Mouse (Mus musculus) midbrain, postnatal 0 days (tissue): Measurements from ENCODE around the gene Vps9d1. TPM values are rescaled to one million over a fixed set of nuclear protein-coding genes. Genes with fewer than 3 reads are reported as not detected.
"Not testable (repeated sequence)": the region's sequence is repeated elsewhere in the genome, so short reads cannot be mapped to it uniquely, and the experiment has no call there.

ENCODE experiments used
- ATAC-seq: fragments of 200-750 bp; cut with Nextera tagmentation; 2 replicates; pipeline ENCODE4 v1.8.0; 2017; ENCODE audit warnings: moderate number of reproducible peaks, mild to moderate bottlenecking, moderate TSS enrichment, moderate library complexity; ENCODE audit not compliant: low FRiP score
- DNase-seq: peaks from one replicate; pipeline ENCODE4 v3.0.0-alpha.2; 2015; ENCODE audit warnings: low spot score
- H3K27ac ChIP-seq: fragments of 300-500 bp; sonication (generic); 2 replicates; pipeline ENCODE4 v1.5.1; 2014; ENCODE audit warnings: low read depth, mild to moderate bottlenecking, low read length, mixed read lengths
- H3K27me3 ChIP-seq: fragments of 300-500 bp; sonication (generic); 2 replicates; pipeline ENCODE4 v1.6.1; 2014; ENCODE audit warnings: low read length, control low read depth, mixed read lengths; ENCODE audit not compliant: insufficient read depth
- H3K36me3 ChIP-seq: fragments of 300-500 bp; sonication (generic); 2 replicates; pipeline ENCODE4 v1.6.1; 2014; ENCODE audit warnings: low read length, control low read depth, mixed read lengths; ENCODE audit not compliant: insufficient read depth
- H3K4me1 ChIP-seq: fragments of 300-500 bp; sonication (generic); 2 replicates; pipeline ENCODE4 v1.6.1; 2014; ENCODE audit warnings: mild to moderate bottlenecking, control low read depth, antibody characterized with exemption, low read length, mixed read lengths; ENCODE audit not compliant: insufficient read depth
- H3K4me2 ChIP-seq: fragments of 300-500 bp; sonication (generic); 2 replicates; pipeline ENCODE4 v1.6.1; 2014; ENCODE audit warnings: low read depth, mild to moderate bottlenecking, low read length, mixed read lengths; ENCODE audit not compliant: poor library complexity, severe bottlenecking
- H3K4me3 ChIP-seq: fragments of 300-500 bp; sonication (generic); 2 replicates; pipeline ENCODE4 v1.5.1; 2014; ENCODE audit warnings: low read depth, mild to moderate bottlenecking, low read length, moderate library complexity
- H3K9ac ChIP-seq: fragments of 300-500 bp; sonication (generic); replicated peaks from 2 replicates; pipeline ENCODE4 v1.6.1; 2014; ENCODE audit warnings: mild to moderate bottlenecking, low read length, moderate library complexity, mixed read lengths; ENCODE audit not compliant: poor library complexity, severe bottlenecking
- H3K9me3 ChIP-seq: fragments of 300-500 bp; sonication (generic); 2 replicates; pipeline ENCODE4 v1.6.1; 2016; ENCODE audit warnings: low read length, control low read depth
- CTCF ChIP-seq: IDR thresholded peaks from 2 replicates; pipeline ENCODE4 v1.5.1; 2016; ENCODE audit warnings: antibody characterized with exemption, mild to moderate bottlenecking
- WGBS: fragments of 180-500 bp; shearing (Covaris S2); extraction: QIAGEN DNeasy Blood & Tissue Kit; methylation state at CpG from one replicate; pipeline ENCODE4 v1.1.7; 2014; 5-methylcytosine and 5-hydroxymethylcytosine counted together
- polyA plus RNA-seq: library from polyadenylated mRNA; unstranded; fragments of >200 nt; fragmentation: Nextera tagmentation; extraction: Ambion mirVana; gene quantifications from 2 replicates; pipeline ENCODE4 v1.2.1, GENCODE M21; 2015
- total RNA-seq: library from RNA; depleted of rRNA; stranded (reverse); fragments of >200 nt; gene quantifications from 2 replicates; pipeline ENCODE4 v1.2.3, GENCODE M21; 2014

The Vps9d1 gene
- total and polyA plus RNA-seq, 2 experiments from 2014 or later = 66.1 to 88.9 TPM

- ATAC-seq (no peak), DNase-seq (no peak)
- Histone ChIP-seq H3K4me1 (no peaks in the 10 kb centered on the region), H3K9ac (no peak overlapping the region), H3K36me3 (peaks cover 65% of the 10 kb centered on the region), H3K4me2 (no peak overlapping the region), H3K27me3 (no peaks in the 10 kb centered on the region), H3K9me3 (no peaks in the 10 kb centered on the region), H3K4me3 (no peak overlapping the region), H3K27ac (no peak overlapping the region)
- no peak for TF ChIP-seq CTCF
- 80% methylated on average over 14 of the region's 14 CpGs for WGBS
These were observed 13.9 kb upstream of the Vps9d1 start for GRCm38 (mm10) chr8:123267926-123268656.

DNA sequence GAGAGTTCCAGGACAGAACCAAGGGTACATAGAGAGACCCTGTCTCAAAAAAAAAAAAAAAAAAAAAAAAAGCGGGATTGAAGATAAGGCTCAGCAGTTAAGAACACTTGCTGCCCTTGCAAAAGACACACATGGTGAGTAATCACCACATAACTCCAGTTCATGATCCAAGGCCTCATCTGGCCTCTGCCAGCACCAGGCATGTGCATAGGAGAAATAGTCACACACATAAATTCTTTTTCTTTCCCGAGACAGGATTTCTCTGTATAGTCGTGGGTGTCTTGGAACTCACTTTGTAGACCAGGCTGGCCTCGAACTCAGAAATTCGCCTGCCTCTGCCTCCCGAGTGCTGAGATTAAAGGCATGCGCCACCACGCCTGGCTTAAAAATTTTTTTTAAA is 3.4 kb upstream of the Vps9d1 start:
- WGBS = 90% methylated on average over 8 of the region's 8 CpGs
- peaks cover 10% of the 10 kb centered on the region; the same call in 1 of the 2 replicates for H3K4me1 ChIP-seq
- ATAC-seq, H3K9ac ChIP-seq, DNase-seq, H3K27me3 ChIP-seq, H3K27ac ChIP-seq, H3K4me2 ChIP-seq, H3K4me3 ChIP-seq, H3K9me3 ChIP-seq: not testable (repeated sequence)
- peaks cover 51% of the 10 kb centered on the region for H3K36me3 ChIP-seq

- peak; percentile 30 for DNase-seq
- Histone ChIP-seq H3K4me3 (no peak overlapping the region), H3K9ac (no peak overlapping the region), H3K36me3 (peaks cover 51% of the 10 kb centered on the region), H3K4me1 (peaks cover 11% of the 10 kb centered on the region; the same call in 1 of the 2 replicates), H3K9me3 (no peaks in the 10 kb centered on the region), H3K27me3 (no peaks in the 10 kb centered on the region), H3K4me2 (no peak overlapping the region), H3K27ac (no peak overlapping the region)
- WGBS = 76% methylated on average over 3 of the region's 3 CpGs
- ATAC-seq = no peak
- TF ChIP-seq CTCF = no peak
These were observed 3.0 kb upstream of the Vps9d1 start for GRCm38 (mm10) chr8:123257114-123257513.

DNA sequence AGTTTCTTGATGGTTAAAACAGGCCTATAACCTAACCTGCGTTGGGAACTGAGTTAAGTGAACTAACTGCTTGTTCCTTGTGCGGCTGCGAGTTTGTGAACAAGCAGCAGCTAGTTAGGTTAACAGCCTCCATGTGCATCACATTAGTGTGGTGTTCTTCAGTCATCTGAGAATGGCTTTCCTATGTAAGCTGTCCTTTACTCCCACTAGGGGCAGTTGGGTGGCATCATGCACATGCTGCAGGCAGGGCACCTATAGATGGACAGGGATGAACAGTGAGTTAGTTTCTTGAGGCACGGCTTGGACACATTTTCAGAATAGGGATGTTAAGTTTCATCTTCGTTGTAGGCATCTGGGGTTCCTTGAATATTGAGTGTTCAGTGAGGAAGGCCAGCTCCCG is 1.0 kb upstream of the Vps9d1 start:
- Histone ChIP-seq H3K27ac (no peak overlapping the region), H3K9ac (peak overlapping the region; percentile 98), H3K4me2 (peak overlapping the region; percentile 89), H3K27me3 (no peaks in the 10 kb centered on the region), H3K4me3 (peak overlapping the region; percentile 97), H3K36me3 (peaks cover 52% of the 10 kb centered on the region), H3K4me1 (peaks cover 11% of the 10 kb centered on the region; the same call in 1 of the 2 replicates), H3K9me3 (no peaks in the 10 kb centered on the region)
- TF ChIP-seq CTCF = peak; percentile 43
- no peak for ATAC-seq
- DNase-seq = no peak
- WGBS = 71% methylated on average over 6 of the region's 6 CpGs

GRCm38 (mm10) chr8:123253451-123254098 is 573 bp downstream of the Vps9d1 start:
- Histone ChIP-seq H3K4me3 (peak overlapping the region; percentile 97), H3K9me3 (no peaks in the 10 kb centered on the region), H3K4me1 (peaks cover 11% of the 10 kb centered on the region; the same call in 1 of the 2 replicates), H3K27me3 (no peaks in the 10 kb centered on the region), H3K4me2 (peak overlapping the region; percentile 89), H3K9ac (peak overlapping the region; percentile 98), H3K27ac (peak overlapping the region; percentile 90), H3K36me3 (peaks cover 45% of the 10 kb centered on the region)
- peak; percentile 10; the same call in 1 of the 2 replicates for ATAC-seq
- no peak for TF ChIP-seq CTCF
- peak; percentile 32 for DNase-seq
- under 1% methylated on average over 33 of the region's 40 CpGs for WGBS

DNA sequence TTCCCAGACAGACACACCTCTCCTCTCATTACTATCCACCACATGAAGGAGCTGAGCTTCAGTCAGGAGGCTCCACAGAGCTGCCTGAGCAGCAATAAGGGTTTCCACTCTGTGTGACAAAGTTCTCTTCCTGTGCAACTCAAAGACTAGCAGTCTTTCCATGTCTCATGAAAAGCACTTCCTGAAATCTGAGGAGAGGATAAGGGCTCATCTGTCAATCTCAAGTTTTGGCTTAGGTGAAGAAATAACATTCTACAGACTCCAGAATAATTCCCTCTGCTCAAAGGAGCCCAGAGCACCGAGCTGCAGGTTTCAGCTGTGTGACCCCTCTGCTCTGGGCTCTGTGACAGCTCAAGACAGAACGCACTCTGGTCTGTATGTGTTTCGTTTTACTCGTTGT is 1.2 kb downstream of the Vps9d1 start:
- H3K27me3 ChIP-seq = no peaks in the 10 kb centered on the region
- DNase-seq = no peak
- ATAC-seq = no peak
- peak overlapping the region; percentile 98 for H3K9ac ChIP-seq
- peak overlapping the region; percentile 89 for H3K4me2 ChIP-seq
- H3K4me3 ChIP-seq = peak overlapping the region; percentile 97
- 63% methylated on average over 4 of the region's 4 CpGs for WGBS
- H3K36me3 ChIP-seq = peaks cover 45% of the 10 kb centered on the region
- no peak for TF ChIP-seq CTCF
- H3K27ac ChIP-seq = no peak overlapping the region
- H3K9me3 ChIP-seq = no peaks in the 10 kb centered on the region
- H3K4me1 ChIP-seq = peaks cover 11% of the 10 kb centered on the region; the same call in 1 of the 2 replicates
